Mouse (Mus musculus) forebrain, embryonic 14.5 days (tissue): ENCODE results near the gene Pxn. TPM values are rescaled to one million over a fixed set of nuclear protein-coding genes. Genes with fewer than 3 reads are reported as not detected.
"Not testable (repeated sequence)": the region's sequence is repeated elsewhere in the genome, so short reads cannot be mapped to it uniquely, and the experiment has no call there.

ENCODE experiments used
- ATAC-seq: fragments of 200-750 bp; cut with Nextera tagmentation; 2 replicates; pipeline ENCODE4 v1.8.0; 2017; ENCODE audit warnings: mild to moderate bottlenecking, moderate library complexity
- DNase-seq: peaks from one replicate; pipeline ENCODE4 v3.0.0-alpha.2; 2015; ENCODE audit warnings: low spot score
- H3K27ac ChIP-seq: fragments of 300-500 bp; sonication (generic); 2 replicates; pipeline ENCODE4 v1.5.1; 2014; ENCODE audit warnings: low read depth, mild to moderate bottlenecking, control low read depth, low read length, moderate library complexity
- H3K27me3 ChIP-seq: fragments of 300-500 bp; sonication (generic); replicated peaks from 2 replicates; pipeline ENCODE4 v1.6.1; 2014; ENCODE audit warnings: low read length, control low read depth, mixed read lengths; ENCODE audit not compliant: control insufficient read depth, insufficient read depth
- H3K36me3 ChIP-seq: fragments of 300-500 bp; sonication (generic); 2 replicates; pipeline ENCODE4 v1.6.1; 2014; ENCODE audit warnings: low read length, control low read depth; ENCODE audit not compliant: control insufficient read depth, insufficient read depth
- H3K4me1 ChIP-seq: fragments of 300-500 bp; sonication (generic); 2 replicates; pipeline ENCODE4 v1.6.1; 2014; ENCODE audit warnings: antibody characterized with exemption, low read length, control low read depth; ENCODE audit not compliant: control insufficient read depth, insufficient read depth
- H3K4me2 ChIP-seq: fragments of 300-500 bp; sonication (generic); 2 replicates; pipeline ENCODE4 v1.6.1; 2014; ENCODE audit warnings: mild to moderate bottlenecking, control low read depth, low read length
- H3K4me3 ChIP-seq: fragments of 300-500 bp; sonication (generic); 2 replicates; pipeline ENCODE4 v1.5.1; 2014; ENCODE audit warnings: low read depth, low read length, control low read depth
- H3K9ac ChIP-seq: fragments of 300-500 bp; sonication (generic); 2 replicates; pipeline ENCODE4 v1.6.1; 2014; ENCODE audit warnings: mild to moderate bottlenecking, low read length, control low read depth, moderate library complexity
- H3K9me3 ChIP-seq: fragments of 300-500 bp; sonication (generic); replicated peaks from 2 replicates; pipeline ENCODE4 v1.6.1; 2016; ENCODE audit warnings: low read length, control low read depth, mixed read lengths; ENCODE audit not compliant: control insufficient read depth
- WGBS: fragments of 180-500 bp; shearing (Covaris S2); extraction: QIAGEN DNeasy Blood & Tissue Kit; methylation state at CpG from one replicate; pipeline ENCODE4 v1.1.7; 2014; 5-methylcytosine and 5-hydroxymethylcytosine counted together
- polyA plus RNA-seq: library from polyadenylated mRNA; unstranded; fragments of >200 nt; fragmentation: Nextera tagmentation; extraction: Ambion mirVana; gene quantifications from 2 replicates; pipeline ENCODE4 v1.2.1, GENCODE M21; 2014

The Pxn gene
- polyA plus RNA-seq, 1 experiment from 2014 or later = 7.5 TPM

DNA sequence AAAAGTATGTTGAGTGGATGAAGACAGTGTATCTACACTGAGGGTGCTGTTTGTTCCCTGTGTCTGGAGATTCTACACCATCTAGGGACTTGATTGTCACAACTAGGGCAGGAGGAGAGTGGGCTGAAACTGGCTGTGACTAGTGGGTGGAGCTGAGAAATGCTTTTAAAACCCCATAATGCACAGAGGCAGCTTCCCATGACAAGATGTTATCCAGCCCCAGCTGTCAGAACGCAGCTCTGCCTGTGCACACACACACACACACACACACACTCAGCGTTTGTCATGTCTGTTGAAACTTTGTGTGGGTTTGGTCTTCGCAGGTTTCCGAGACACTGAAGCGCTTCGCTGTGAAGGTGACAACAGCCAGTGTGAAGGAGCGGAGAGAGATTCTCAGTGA lies 64.6 kb downstream of the Pxn start:
- H3K36me3 ChIP-seq = peaks cover 56% of the 10 kb centered on the region
- no peak overlapping the region for H3K27ac ChIP-seq
- no peaks in the 10 kb centered on the region for H3K9me3 ChIP-seq
- H3K4me3 ChIP-seq = no peak overlapping the region
- H3K9ac ChIP-seq = no peak overlapping the region
- no peak for DNase-seq
- peaks cover under 1% of the 10 kb centered on the region; the same call in 1 of the 2 replicates for H3K4me1 ChIP-seq
- no peak for ATAC-seq
- WGBS = 96% methylated on average over 7 of the region's 7 CpGs
- no peaks in the 10 kb centered on the region for H3K27me3 ChIP-seq
- H3K4me2 ChIP-seq = no peak overlapping the region

DNA sequence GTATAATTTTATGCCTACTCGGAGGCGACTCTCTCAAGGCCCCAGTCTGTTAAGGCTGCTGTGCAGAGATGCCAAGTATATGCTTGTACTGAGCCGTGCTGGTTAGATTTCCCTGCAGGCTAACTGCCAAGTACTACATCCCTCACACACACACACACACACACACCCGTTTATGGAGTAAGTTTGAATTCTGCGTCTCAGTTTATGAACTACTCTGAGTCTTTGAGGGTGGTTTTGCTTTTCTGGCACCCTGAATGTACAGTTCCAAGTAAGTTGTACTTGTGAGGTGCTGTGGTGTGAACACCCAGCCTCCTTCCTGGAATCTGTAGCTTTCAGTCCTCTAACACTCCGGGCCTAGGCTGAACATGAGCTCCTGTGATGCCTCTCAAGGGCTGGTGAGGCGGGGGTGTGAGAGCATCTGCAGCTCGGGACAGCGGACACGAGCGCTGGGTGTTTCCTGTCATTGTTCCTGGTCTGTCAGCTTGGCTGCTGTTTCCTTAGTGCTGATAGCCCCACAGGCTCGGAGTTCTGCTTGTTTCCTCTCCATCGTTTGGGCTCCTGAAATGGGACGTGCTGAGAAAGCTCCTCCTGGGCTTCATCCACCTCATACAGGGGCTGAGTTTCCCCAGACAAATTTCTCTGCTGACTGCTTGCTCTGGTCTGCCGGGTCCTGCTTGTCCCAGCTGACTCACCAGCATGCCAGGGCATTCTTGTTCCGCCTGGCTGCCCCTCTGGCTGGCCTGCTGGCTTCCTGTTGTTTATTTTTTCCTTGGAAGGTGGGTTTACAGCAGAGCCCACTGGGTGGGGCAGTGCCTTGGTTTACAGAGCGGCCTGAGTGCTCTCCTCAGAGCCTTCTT lies 66.4 kb downstream of the Pxn start:
- 72% methylated on average over 17 of the region's 17 CpGs for WGBS
- DNase-seq = no peak

DNA sequence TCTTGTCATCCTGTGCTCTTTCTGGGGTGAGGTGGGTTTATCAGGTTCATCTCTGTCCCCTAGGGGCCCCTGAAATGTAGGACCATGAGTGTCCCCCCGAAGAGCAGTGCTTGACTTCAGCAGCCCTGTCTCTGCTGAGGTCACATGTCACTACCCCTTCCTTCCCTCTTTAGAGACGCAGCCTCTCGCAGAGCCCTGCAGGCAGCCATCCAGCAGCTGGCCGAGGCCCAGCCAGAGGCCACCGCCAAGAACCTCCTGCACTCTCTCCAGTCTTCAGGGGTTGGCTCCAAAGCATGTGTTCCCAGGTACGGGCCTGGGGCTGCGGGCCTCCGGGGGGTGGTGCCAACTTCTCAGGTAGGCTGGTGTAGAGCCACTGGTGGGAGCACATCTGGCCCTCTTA lies 68.5 kb downstream of the Pxn start:
- no peak overlapping the region for H3K9ac ChIP-seq
- no peak overlapping the region for H3K4me3 ChIP-seq
- no peaks in the 10 kb centered on the region for H3K4me1 ChIP-seq
- H3K27me3 ChIP-seq = no peaks in the 10 kb centered on the region
- H3K36me3 ChIP-seq = peaks cover 88% of the 10 kb centered on the region
- WGBS = 87% methylated on average over 8 of the region's 8 CpGs
- no peak for DNase-seq
- H3K4me2 ChIP-seq = no peak overlapping the region
- H3K27ac ChIP-seq = no peak overlapping the region
- no peak for ATAC-seq
- H3K9me3 ChIP-seq = no peaks in the 10 kb centered on the region

More for the DNA sequence above, 66.4 kb downstream of the Pxn start:
- Histone ChIP-seq H3K4me1 (no peaks in the 10 kb centered on the region), H3K36me3 (peaks cover 68% of the 10 kb centered on the region), H3K4me3 (no peak overlapping the region), H3K27me3 (no peaks in the 10 kb centered on the region), H3K9ac (no peak overlapping the region), H3K4me2 (no peak overlapping the region), H3K9me3 (no peaks in the 10 kb centered on the region), H3K27ac (0 out of 2 replicates have a peak overlapping the region, but pooled peaks have one; percentile 15)
- no peak for ATAC-seq

DNA sequence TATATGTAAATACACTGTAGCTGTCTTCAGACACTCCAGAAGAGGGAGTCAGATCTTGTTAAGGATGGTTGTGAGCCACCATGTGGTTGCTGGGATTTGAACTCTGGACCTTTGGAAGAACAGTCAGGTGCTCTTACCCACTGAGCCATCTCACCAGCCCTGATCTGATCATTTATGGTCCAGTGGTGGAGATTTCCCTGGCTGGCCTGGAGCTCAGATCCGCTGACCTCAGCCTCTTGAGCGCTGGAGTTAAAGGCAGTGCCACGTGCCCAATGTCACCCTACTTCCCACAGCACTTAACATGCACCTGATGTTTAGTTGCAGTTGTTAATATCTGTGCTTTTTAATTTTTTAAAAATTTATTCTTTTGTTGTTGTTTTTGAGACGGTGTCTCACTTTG lies 71.2 kb downstream of the Pxn start:
- WGBS = 92% methylated on average over 4 of the region's 4 CpGs
- ATAC-seq, H3K4me2 ChIP-seq, DNase-seq, H3K4me1 ChIP-seq, H3K27me3 ChIP-seq, H3K27ac ChIP-seq, H3K9me3 ChIP-seq, H3K9ac ChIP-seq, H3K4me3 ChIP-seq: not testable (repeated sequence)
- H3K36me3 ChIP-seq = peaks cover 97% of the 10 kb centered on the region

DNA sequence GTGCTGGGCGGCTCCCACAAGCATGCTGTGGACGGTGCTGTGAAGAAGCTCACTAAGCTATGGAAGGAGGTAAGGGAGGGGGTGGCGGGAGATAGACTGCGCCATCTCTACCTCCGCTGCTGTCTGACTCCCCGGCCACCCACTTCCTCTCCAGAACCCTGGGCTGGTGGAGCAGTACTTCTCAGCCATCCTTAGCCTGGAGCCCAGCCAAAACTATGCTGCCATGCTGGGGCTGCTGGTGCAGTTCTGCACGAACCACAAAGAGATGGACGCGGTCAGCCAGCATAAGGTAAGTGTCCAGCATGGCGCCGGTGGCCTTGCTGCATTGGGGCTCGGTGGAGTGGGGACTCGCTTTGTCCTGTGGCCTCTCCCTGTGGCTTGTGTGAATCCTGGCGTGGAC lies 72.4 kb downstream of the Pxn start:
- no peak for ATAC-seq

DNA sequence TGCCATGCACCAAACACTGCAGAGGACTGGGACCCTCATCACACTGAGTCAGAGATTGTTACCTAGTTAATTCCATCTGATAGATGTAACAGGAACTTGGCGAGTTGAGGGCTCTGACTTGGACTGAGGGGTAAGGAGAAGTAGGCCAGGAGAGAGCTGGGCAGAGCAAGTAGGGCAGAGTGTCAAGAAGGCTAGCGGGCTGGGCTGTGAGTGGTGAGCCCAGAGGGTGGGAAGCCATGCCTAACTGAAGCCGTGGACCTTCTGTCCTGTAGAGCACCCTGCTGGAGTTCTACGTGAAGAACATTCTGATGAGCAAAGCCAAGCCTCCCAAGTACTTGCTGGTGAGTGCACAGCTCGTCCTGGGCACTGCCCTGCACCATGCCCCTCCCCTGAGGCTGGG lies 72.9 kb downstream of the Pxn start:
- no peak overlapping the region for H3K4me2 ChIP-seq
- no peak overlapping the region for H3K9ac ChIP-seq

More for the DNA sequence above, 72.4 kb downstream of the Pxn start:
- no peak for DNase-seq
- H3K9me3 ChIP-seq = peaks cover 9% of the 10 kb centered on the region
- H3K36me3 ChIP-seq = peaks cover 98% of the 10 kb centered on the region
- no peak overlapping the region for H3K4me2 ChIP-seq
- H3K9ac ChIP-seq = no peak overlapping the region
- no peaks in the 10 kb centered on the region for H3K27me3 ChIP-seq
- no peak overlapping the region for H3K4me3 ChIP-seq
- no peaks in the 10 kb centered on the region for H3K4me1 ChIP-seq
- WGBS = 97% methylated on average over 14 of the region's 14 CpGs
- no peak overlapping the region for H3K27ac ChIP-seq

DNA sequence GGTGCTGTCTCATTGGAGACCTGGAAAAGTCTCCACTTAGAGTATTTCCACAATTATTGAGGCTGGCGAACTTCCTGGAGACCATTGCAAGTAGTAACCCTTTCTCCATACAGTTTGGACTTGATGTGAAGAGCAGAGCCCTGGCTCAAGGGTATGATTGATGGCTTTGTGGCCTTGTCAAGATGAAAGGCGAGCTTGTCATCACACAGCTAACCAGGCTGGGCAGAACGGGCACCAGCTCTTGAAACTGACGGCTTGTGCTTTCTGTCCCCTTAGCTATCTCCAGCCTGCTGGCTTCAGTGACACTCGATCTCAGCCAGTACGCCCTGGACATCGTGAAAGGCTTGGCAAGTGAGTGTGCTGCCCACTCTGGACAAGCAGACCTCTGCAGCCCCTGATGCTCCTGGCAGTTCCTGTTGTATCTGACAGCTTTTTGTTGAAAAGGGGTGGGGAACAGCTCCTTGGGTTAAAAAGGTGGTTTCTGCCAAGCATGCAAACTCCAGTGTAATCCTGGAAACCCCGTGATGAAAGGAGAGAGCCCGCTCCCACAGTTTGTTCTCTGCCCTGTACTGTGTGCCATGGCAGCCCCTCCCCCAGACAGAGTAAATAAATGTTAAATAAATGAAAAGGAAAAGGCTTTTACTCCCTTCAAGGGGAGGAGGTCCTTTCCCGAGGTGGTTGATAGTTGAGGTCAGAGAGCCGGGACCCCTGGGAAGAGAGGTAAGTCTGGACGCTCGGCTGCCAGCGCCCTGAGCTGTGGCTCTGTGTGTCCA lies 73.9 kb downstream of the Pxn start:
- H3K36me3 ChIP-seq = peaks cover 98% of the 10 kb centered on the region

More for the DNA sequence above, 72.9 kb downstream of the Pxn start:
- Histone ChIP-seq H3K9me3 (peaks cover 9% of the 10 kb centered on the region), H3K4me3 (no peak overlapping the region), H3K36me3 (peaks cover 97% of the 10 kb centered on the region), H3K27me3 (no peaks in the 10 kb centered on the region), H3K4me1 (no peaks in the 10 kb centered on the region), H3K27ac (no peak overlapping the region)
- ATAC-seq = no peak
- WGBS = 87% methylated on average over 5 of the region's 5 CpGs
- no peak for DNase-seq

DNA sequence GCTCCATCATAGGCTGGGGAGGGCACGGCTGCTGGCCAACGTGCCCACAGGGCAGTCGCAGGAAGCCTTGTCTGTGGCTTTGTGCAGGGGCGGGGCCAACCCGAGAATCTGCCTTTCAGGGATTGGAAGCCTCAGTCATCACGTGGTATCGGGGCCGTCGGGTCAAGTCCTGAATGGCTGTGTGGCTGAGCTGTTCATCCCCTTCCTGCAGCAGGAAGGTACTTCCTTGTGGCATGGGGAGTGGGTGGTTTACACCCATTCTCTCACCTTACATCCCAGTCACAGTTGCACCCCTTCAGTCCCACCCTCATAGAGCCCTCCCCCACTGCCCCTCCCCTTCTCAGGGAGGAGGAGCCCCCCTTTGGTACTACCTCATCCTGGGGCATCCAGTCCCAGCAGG lies 75.2 kb downstream of the Pxn start:
- Histone ChIP-seq H3K4me1 (no peaks in the 10 kb centered on the region), H3K36me3 (peaks cover 98% of the 10 kb centered on the region), H3K4me2 (no peak overlapping the region), H3K27me3 (no peaks in the 10 kb centered on the region), H3K4me3 (no peak overlapping the region), H3K9ac (no peak overlapping the region), H3K27ac (no peak overlapping the region), H3K9me3 (peaks cover 9% of the 10 kb centered on the region)
- DNase-seq (no peak), ATAC-seq (no peak)
- 99% methylated on average over 9 of the region's 9 CpGs for WGBS

More for the DNA sequence above, 73.9 kb downstream of the Pxn start:
- H3K4me1 ChIP-seq = no peaks in the 10 kb centered on the region
- no peak overlapping the region for H3K4me3 ChIP-seq
- no peaks in the 10 kb centered on the region for H3K27me3 ChIP-seq
- H3K4me2 ChIP-seq = no peak overlapping the region
- ATAC-seq = no peak
- no peak overlapping the region for H3K27ac ChIP-seq
- no peak overlapping the region for H3K9ac ChIP-seq
- DNase-seq = no peak
- 95% methylated on average over 14 of the region's 14 CpGs for WGBS
- peaks cover 9% of the 10 kb centered on the region for H3K9me3 ChIP-seq

DNA sequence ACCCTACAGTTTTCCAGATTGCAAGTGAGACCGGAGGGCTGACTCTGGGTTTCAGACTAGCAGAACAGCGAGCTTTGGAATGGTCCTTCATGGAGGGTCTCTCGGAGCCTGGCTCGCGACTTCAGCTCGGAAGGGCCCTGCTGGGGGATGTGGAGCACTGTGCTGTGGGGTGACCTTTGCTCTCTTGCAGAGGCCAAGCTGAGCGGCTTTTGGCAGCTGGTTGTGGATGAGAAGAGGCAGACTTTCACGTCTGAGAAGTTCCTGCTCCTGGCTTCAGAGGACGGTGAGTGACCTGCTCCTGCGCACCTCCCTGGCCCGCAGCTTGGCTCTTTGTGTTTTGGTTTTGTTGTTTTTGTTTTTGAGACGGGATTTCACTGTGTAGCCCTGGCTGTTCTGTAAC lies 79.1 kb downstream of the Pxn start:
- H3K4me3 ChIP-seq = no peak overlapping the region
- WGBS = 88% methylated on average over 12 of the region's 12 CpGs
- no peaks in the 10 kb centered on the region for H3K27me3 ChIP-seq
- H3K4me2 ChIP-seq = no peak overlapping the region
- ATAC-seq = no peak
- H3K9ac ChIP-seq = no peak overlapping the region
- no peak overlapping the region for H3K27ac ChIP-seq
- H3K36me3 ChIP-seq = peaks cover 98% of the 10 kb centered on the region
- H3K9me3 ChIP-seq = peaks cover 9% of the 10 kb centered on the region
- no peaks in the 10 kb centered on the region for H3K4me1 ChIP-seq
- no peak for DNase-seq
